Mouse (Mus musculus) erythroblast, embryonic 14.5 days (primary cell): ENCODE measurements at regions not wholly inside any gene's neighbourhood (a gene's known extent, or its start where the extent isn't known, plus 50 kb on each side); places are given as distances from the start of the nearest gene placed in this dataset.
A peak's percentile ranks its signal among the peaks of the same experiment; 100 is the strongest.

Source experiments
- GATA1 ChIP-seq: IDR thresholded peaks from 2 replicates; pipeline ENCODE4 v1.6.1; 2012; ENCODE audit warnings: low read length, inconsistent platforms, mixed read lengths
- TAL1 ChIP-seq: IDR thresholded peaks from 3 replicates; pipeline ENCODE4 v1.6.1; 2012; ENCODE audit warnings: low read length, inconsistent platforms, mixed read lengths

GRCm38 (mm10) chr2:45171520-45172173 is 54.5 kb upstream of the Zeb2 start:
- TF ChIP-seq TAL1: peak; percentile 60; the same call in 2 of the 3 replicates
- TF ChIP-seq GATA1: no peak
